Mouse (Mus musculus) C2C12 (cell line): ENCODE measurements around the gene Hsf2bp.

Experiments used
- CEBPB ChIP-seq: IDR thresholded peaks from one replicate; pipeline ENCODE4 v1.6.1; 2011; ENCODE audit warnings: low read depth, mild to moderate bottlenecking, control low read depth, moderate library complexity
- CTCF ChIP-seq: IDR thresholded peaks from one replicate; pipeline ENCODE4 v1.5.1; 2011; ENCODE audit not compliant: control insufficient read depth, insufficient read depth, insufficient read length
- MAX ChIP-seq: IDR thresholded peaks from one replicate; pipeline ENCODE4 v1.6.1; 2011; ENCODE audit warnings: mild to moderate bottlenecking, control low read depth
- MYOD1 ChIP-seq: IDR thresholded peaks from one replicate; pipeline ENCODE4 v1.6.1; 2011; ENCODE audit warnings: low read depth; ENCODE audit not compliant: control insufficient read depth, insufficient read length
- MYOG ChIP-seq: IDR thresholded peaks from one replicate; pipeline ENCODE4 v1.6.1; 2011; ENCODE audit not compliant: control insufficient read depth, insufficient read length; ENCODE audit errors: extremely low read depth
- USF1 ChIP-seq: IDR thresholded peaks from one replicate; pipeline ENCODE4 v1.6.1; 2011; ENCODE audit warnings: low read depth, mild to moderate bottlenecking, control low read depth, moderate library complexity

DNA sequence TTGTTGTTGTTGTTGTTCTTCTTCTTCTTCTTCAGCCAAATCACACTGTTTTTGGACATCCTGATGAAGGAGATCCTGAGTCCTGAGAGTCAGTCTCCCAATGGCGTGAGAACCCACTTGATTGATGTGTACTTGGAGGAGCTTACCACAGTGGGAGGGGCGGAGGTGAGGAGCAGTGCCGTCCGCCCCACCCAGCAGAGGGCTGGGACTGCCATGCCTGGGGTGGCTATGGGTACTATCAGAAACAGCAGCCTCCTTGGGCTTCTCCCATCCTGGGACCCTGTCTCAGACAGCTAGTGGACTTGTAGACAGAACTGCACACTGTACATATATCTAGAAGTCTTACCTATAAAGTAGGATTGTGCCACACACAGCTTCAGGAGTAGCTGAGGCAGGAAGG is 13.8 kb upstream of the Hsf2bp start:
- TF ChIP-seq CTCF (no peak), MYOD1 (no peak), MAX (no peak), USF1 (no peak), MYOG (no peak), CEBPB (no peak)
